Mouse (Mus musculus) mouse embryonic stem cell (cell line): ENCODE data around the gene Cds1.
"Not testable (repeated sequence)": the region's sequence is repeated elsewhere in the genome, so short reads cannot be mapped to it uniquely, and the experiment has no call there.

Experiments
- in situ Hi-C, 2 experiments: fragments of 300-500 bp; cut with MboI; formaldehyde crosslinking; loops; 1 replicate in 1 of 2; 3 replicates in 1 of 2; pipeline ENCODE4 v1.14.3; 2019 to 2020; ENCODE audit warnings: low sequenced_read_pairs in 2 of 2, low pct_unique_long_range_greater_than_20kb in 1 of 2, mixed read lengths in 1 of 2; ENCODE audit not compliant: unreplicated experiment in 1 of 2

Cds1 gene

DNA sequence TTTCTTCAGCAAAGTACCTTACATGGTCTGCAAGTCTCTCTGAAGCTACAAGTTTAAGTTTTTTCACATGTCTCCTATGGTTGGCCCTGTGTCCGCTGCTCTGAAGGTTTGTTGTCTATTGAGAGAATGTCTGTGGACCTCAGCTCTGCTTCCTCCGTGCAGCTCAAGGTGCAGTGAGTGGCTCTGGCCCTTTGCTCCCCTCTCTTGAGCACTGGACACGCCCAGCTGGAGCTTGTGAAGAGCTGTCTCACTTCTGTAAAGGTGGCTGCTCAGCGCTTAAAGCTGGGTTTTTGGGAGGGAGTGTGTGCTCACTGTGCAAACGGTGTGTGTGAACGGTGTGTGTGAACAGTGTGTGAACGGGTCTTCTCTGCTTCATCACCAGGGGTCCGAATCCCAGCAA, 56.1 kb downstream of the Cds1 start:
- in situ Hi-C loops = no loop called here

GRCm38 (mm10) chr5:101821491-101822310, 56.8 kb downstream of the Cds1 start:
- in situ Hi-C loops = no loop called here

DNA sequence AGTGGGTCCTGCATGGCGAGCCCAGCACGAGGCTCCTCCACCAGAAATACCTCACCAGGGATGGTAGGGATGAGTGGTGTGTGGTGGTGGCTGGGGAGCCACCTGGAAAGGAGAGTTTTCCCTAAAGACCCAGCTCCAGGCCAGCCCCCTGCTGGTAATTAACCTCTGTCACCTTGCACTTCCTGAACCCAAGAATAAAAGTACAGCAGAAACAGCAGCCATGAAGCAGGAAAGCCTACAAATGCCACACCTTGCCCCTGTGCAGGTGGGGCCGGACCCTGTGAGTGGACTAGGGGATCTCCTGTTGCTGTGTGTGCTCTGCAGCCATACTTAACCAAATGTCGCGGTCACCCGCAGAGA, 57.4 kb downstream of the Cds1 start:
- in situ Hi-C loops = no loop called here

GRCm38 (mm10) chr5:101825111-101825911, 60.4 kb downstream of the Cds1 start:
- in situ Hi-C loops = no loop called here

DNA sequence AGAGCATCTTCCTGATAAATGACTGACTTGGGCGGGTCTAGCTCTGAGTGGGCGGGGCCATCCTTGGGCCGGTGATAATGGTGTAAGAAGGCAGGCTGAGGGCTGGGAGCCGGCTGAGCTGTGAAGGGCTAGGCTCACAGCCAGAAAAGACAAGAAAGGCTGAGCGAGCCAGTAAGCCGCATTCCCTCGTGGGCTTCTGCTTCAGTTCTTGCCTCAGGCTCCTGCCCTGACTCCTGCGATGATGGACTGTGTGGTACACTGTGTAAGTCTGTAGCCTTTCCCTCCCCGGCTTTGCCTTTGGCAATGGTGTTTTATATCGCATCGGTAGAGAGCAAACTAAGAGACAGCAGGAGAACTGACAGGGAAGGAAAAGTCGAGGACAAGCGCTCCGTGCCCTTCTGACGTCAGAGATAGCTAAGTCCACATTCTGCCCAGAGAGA, 61.6 kb downstream of the Cds1 start:
- in situ Hi-C loops = no loop called here

DNA sequence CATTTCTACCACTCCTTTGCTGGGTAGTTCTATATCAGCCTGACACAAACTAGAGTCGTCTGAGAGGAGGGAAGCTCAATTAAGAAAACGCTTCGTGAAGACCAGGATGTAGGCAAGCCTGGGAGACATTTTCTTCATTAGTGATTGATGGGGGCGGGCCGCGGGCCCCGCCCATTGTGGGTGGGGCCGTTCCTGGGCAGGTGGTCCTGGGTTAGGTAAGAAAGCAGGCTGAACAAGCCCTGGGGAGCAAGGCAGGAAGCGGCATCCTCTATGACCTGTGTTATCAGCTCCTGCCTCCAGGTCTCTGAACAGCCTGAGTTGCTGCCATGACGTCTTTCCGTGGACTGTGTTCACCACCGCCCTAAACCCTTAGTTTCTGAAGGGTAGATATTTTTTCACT, 62.5 kb downstream of the Cds1 start:
- in situ Hi-C loops = no loop called here

DNA sequence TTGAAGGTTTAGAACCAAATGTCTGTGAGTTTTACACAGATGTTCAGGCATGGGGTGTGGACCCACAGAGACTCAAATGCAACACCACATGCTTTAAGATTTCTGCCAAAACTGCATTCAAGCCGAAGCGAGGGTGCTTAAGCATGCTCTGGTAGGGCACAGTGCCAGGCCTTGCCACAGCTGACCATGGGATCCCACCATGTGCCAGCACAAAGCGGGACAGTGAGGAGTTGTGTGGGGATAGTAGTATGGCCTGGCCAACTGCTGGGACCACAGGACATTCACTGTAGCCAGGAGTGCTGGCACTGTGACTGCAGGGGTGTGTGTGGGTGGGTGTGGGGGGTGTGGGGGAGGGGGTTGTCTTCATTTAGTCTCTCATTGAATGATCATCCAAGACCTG, 64.0 kb downstream of the Cds1 start:
- in situ Hi-C loops = no loop called here

DNA sequence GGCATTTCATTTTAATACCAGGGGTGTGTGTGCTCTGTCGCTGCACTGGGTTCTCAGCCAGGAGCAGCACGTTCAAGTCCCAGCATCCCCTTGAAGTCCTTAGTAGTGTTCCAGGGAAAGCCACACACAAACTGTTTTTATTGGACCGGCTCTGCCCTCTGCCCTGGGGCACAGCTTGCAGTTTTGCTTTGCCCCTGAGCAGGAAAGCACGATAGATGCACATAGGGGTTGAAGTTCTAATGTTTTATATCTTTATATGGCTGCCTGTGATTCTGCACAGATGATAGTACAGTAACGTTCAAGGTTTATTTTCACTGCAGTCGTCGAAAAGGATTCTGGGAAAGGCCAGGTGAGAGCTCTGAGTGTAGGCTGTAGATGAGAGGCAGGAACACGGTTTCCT, 65.2 kb downstream of the Cds1 start:
- in situ Hi-C loops = no loop called here

DNA sequence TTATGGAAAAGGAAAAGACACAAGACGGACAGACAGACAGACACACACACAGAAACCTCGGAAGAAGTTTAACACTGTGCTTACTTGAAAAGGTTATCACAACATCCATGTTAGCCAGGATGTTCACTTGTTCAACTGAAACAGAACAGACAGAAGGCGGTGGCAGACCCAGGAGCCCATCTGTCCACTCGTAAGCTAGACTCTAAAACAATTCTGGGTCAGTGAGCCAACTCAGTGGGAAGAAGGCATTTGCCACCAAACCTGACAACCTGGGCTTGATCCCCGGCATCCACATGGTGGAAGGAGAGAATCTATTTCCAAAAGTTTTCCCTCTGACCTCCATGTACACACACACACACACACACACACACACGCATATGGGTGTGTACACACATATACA, 67.1 kb downstream of the Cds1 start:
- in situ Hi-C loops = no loop called here

- in situ Hi-C loops = no loop called here
These were observed 68.1 kb downstream of the Cds1 start for GRCm38 (mm10) chr5:101832991-101833390.

DNA sequence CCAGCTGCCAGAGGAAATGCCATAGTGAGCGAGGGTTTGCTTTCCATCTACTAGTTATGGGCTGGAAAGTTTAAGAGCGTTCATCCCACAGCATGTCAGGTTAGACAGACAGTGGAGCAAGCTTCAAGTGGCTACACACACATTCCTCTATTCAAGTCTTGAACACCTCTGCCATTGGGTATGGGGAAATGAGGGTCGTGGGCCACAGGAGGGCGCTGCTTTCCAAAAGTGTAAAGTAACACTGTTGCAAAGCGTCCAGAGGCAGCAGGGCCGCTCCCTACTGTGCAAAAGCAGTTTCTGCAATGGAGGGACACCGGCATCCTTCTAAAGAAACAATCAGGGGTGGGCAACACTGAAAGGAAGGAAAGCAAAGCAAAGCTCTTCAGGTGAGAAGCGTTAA, 68.9 kb downstream of the Cds1 start:
- in situ Hi-C loops = no loop called here

- in situ Hi-C loops = no loop called here
These were observed 71.3 kb downstream of the Cds1 start for GRCm38 (mm10) chr5:101836221-101836620.

- in situ Hi-C loops = not testable (repeated sequence)
These were observed 72.7 kb downstream of the Cds1 start for GRCm38 (mm10) chr5:101837605-101838004.

GRCm38 (mm10) chr5:101840476-101840875, 75.5 kb downstream of the Cds1 start:
- in situ Hi-C loops = no loop called here

- in situ Hi-C loops = no loop called here
These were observed 80.1 kb downstream of the Cds1 start for GRCm38 (mm10) chr5:101845011-101845410.

- in situ Hi-C loops = no loop called here
These were observed 81.0 kb downstream of the Cds1 start for GRCm38 (mm10) chr5:101845930-101846329.

DNA sequence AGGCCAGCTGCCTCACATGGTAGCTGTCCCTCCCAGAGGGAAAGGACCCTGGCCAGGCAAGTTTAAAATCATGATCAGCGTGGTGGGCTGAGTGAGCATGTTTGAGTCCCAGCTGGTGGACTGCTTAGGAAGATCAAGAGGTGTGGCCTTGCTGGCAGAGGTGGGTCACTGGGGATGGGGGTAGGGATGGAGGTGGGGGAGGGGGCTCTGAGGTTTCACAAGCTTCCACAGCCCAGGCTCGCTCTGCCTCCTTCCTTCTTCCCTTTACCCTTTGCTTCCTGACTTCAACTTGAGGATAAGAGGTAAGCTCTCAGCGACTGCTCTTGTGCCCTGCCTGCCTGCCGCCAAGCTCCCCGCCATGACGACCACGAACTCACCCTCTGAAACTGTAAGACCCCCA, 82.4 kb downstream of the Cds1 start:
- in situ Hi-C loops = no loop called here

- in situ Hi-C loops = no loop called here
These were observed 82.8 kb downstream of the Cds1 start for GRCm38 (mm10) chr5:101847762-101848161.

DNA sequence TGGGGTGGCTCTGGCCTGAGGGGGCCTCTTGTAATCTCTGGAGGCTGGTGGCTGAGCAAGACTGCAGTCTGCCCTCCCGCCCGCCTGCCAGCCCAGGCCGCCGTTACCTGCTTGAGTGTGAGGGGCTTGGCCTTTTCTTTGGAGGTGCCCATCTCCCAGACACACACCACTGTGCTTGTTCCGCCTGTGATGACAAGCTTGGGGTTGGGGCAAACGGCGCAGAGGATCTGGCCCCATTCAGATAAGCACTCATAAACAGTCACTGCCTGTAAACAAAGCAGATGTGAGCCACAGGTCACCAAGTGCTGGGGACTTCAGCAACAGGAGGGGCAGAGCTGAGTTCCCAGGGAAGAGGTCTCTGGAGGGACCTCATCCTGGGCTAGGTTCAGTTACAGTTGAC, 86.2 kb downstream of the Cds1 start:
- in situ Hi-C loops = no loop called here

DNA sequence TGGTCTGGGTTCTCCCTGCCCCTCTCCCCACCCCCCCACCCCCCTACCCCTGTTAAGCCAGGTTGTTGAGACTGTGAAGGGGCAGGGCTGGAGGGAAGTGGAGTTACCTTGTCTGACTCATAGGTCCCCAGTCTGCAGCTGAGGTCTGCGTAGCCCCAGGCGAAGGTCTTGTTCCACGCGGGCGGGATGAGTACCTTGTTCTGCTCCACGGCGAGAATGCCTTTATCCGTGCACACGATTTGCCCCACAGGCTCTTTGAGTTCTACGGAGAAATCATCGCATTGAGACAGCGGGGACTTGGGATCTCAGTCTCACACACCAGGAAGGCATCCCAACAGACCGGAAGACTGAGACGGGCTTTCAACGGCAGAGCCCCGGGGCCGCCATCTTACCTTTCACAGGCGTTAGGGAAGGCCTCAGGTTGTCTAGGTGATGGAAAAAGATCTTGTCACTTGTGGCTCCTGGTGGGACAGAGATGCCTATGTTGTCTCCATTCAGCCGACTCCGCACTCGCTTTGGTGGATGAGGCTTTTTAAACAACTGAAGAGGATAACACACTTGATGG, 87.3 kb downstream of the Cds1 start:
- in situ Hi-C loops = no loop called here
